Mouse (Mus musculus): ENCODE measurements around the gene Esp15.
"Not testable (repeated sequence)": the region's sequence is repeated elsewhere in the genome, so short reads cannot be mapped to it uniquely, and the experiment has no call there.

Gene Esp15

GRCm38 (mm10) chr17:39640654-39641053, at the start of gene Esp15:
Gene Esp15 (plus strand): TSS chr17:39640954.
- DNase-seq (ENCODE audit: low read depth, low spot score): not testable (repeated sequence)

GRCm38 (mm10) chr17:39591550-39591949, 49.2 kb upstream of the Esp15 start:
- no peak for DNase-seq (ENCODE audit: low read depth, low spot score)
